Mouse (Mus musculus): ENCODE results near the gene Rbpj.

Rbpj gene

DNA sequence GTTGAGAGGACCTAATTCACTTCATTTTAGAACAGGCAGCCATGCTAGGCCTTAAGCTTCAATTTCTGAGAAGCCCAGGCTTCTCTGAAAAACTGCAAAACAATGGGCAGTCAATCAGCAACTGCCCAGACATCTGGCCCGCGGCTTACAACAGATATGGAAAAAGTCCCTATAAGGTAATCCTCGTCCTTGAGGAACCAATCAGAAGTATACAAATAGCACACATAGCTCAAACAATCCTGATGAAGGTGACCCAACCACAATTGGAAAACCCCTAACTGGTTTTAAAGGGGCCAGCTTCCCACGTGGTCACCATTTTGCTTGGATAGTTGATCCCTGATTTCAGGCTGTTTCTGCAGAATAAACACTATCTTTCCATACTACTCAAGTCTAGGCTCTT, 89.0 kb downstream of the Rbpj start:
- DNase-seq, result no peak

DNA sequence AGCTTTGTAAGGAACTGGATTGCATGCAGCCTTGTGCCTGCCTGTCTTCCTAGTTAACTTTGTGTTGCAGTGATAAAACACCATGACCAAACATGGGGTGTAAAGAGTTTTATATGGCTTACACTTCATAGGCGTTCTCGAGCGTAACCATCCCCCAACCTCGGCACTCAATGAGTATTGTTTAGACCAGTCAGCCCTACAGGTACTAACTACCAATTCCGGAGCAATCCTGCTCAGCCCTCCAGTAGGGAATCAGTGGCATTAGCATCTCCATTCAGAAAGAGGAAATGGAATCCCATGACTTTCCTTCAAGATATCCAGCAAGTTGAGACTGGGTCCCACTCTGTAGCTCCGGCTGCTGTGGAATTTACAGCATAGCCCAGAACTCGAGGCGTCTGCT, 89.5 kb downstream of the Rbpj start:
- no peak for DNase-seq

DNA sequence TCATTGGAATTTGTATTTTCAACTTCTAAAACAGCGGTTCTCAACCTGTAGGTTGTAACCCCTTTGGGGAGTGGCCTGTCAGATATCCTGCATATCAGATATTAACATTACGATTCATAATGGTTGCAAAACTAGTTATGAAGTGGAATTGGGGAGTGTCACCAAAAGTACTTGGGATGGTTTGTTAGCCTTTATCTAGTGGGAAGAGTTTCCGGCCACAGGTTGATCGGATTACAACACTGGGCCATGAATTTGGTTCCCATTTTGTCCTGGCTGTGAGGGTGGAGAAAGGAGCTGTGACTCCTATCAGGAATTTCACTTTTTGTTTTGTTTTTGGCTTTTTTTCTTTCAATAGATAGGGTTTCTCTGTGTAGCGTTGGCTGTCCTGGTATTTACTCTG, 90.0 kb downstream of the Rbpj start:
- no peak for DNase-seq

- DNase-seq, result no peak
Observed at GRCm38 (mm10) chr5:53557544-53558260, 91.8 kb downstream of the Rbpj start.

GRCm38 (mm10) chr5:53561160-53561559, 95.2 kb downstream of the Rbpj start:
- DNase-seq, result no peak

- DNase-seq, result no peak
Observed at GRCm38 (mm10) chr5:53564309-53564708, 98.4 kb downstream of the Rbpj start.

DNA sequence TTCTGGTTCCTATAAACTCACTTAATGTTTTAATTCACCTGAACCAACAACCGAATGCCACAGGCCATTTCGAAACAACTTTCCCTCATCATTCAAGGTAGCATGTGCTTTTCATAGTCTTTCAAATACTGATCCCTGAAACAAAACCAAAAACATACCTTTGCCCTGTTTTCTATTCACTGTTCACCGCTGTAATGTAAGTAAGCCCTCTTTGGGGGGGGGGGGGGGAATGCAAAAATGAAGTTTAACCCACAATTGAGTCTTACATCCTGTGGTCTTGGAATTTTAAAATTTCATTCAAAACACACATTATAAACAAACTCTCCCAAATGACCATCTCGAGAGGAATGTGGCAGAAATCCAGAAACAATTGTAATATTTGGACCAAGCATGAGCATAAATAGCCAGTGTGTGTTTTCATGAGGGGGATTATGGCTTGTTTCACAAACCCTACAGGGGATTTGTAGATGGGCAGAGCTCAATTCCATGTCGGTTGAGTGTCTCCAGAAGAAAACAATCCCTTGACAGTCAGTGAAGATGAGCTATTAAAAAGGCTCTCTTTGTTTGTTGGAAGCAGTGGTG, 99.4 kb downstream of the Rbpj start:
- DNase-seq, result no peak

GRCm38 (mm10) chr5:53566485-53567083, 100.6 kb downstream of the Rbpj start:
- DNase-seq, result no peak

DNA sequence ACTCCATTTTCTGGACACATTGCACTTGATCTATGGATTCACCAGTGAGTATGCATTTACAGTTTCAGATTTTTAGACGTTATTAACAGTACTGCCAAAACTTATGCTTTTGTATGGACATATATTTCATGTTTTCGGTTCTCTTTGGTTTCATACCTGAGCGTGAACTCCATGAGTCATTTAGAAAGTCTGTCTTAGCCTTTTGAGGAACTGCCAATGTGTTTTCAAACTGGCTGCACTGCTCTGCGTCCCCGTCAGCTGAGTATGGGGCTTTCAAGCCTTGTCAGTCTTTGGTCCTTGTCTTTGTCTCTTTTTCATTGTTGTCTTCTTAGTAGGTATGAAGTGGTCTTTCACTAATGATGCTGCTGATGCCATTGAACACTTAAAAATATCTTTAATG, 106.5 kb downstream of the Rbpj start:
- DNase-seq, result no peak

- no peak for DNase-seq
Observed at GRCm38 (mm10) chr5:53574883-53575442, 109.0 kb downstream of the Rbpj start.

GRCm38 (mm10) chr5:53577272-53577889, 111.4 kb downstream of the Rbpj start:
- DNase-seq, result no peak

GRCm38 (mm10) chr5:53584069-53584767, 118.3 kb downstream of the Rbpj start:
- no peak for DNase-seq

GRCm38 (mm10) chr5:53588421-53589171, 122.6 kb downstream of the Rbpj start:
- no peak for DNase-seq

GRCm38 (mm10) chr5:53589172-53589960, 123.4 kb downstream of the Rbpj start:
- peak; percentile 96 for DNase-seq

DNA sequence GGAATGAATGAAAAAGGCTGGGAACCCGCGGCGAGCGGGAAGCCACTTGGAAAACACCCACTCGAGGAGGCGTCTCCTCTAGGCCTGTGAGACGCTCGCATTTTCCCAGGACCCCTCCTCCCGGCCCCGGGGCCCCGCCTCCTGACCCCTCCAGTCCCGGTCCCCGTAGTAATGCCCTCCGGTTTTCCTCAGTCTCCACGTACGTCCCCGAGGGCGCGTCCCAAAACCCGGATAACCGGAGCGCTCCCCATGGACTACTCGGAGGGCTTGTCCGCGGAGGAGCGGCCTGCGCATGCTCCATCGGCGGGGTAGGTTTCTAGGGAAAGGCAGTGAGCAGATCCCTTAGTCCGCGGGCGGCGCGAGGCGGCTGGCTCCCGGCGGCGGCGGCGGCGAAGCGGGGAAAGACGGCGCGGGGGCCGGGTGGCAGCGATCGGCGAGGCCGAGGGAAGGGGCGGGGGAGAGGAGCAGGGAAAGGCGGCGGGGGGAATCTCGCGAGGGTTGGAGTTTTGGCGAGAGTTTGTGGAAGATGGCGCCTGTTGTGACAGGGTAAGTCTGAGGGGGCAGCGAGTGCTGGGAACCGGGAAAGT, 124.3 kb downstream of the Rbpj start:
- peak; percentile 98 for DNase-seq

DNA sequence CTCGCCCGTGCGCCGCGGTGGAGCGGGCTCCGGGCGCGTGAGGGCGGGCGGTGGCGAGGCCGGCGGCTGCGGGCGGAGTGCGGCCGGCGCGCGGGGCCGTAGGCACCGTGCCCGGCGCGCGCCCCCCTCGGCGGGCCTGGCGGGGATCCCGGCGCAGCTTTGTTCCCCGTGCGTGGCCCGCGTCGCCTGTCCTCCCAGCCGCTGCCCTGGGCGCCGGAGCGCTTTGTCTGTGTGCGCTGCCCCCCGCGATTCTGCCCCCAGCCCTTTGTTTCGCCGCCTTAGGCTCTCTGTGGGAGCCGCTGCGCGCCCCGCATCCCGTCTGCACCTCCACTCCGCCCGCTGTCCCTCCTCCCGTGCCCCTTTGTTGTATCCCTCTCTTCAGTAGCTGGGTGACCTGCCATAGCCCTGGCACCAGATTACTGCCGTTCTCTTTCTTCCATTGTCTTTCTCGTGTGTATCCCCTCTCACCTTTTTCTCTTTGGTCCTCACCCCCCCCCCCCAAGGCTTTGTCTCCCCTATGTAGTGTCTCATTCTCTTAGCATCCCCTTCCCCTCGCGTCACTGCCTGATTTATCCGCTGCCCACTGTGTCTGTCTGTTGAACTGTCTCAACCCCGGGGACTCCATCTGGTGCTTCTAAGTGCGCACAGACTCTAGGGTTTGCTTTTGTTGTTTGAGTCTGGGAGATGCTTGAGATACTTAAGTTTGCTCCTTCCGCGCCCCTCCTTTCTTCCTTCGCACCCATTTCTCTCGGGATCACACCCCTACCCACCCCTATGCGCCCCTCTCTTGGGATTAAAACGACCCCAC, 125.1 kb downstream of the Rbpj start:
- peak; percentile 27 for DNase-seq

DNA sequence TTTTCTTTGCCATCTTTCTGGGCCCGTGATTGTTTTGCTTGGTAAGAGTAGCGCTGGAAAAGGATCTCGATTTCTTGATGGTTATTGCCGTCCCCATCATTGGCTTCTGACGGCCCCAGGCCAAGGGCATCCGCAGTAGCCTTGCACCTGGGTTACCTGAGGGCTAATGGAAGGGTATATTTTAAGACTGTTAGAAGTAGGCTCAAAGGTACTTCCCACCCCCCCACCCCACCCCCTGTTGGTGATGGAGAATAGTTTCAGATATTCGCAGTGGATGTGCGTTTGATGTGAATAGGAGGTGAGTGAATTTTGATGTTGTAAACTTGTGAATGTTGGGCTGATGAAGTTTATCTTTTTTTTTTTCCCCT, 125.7 kb downstream of the Rbpj start:
- no peak for DNase-seq

- DNase-seq, result no peak
Observed at GRCm38 (mm10) chr5:53593080-53593688, 127.2 kb downstream of the Rbpj start.

DNA sequence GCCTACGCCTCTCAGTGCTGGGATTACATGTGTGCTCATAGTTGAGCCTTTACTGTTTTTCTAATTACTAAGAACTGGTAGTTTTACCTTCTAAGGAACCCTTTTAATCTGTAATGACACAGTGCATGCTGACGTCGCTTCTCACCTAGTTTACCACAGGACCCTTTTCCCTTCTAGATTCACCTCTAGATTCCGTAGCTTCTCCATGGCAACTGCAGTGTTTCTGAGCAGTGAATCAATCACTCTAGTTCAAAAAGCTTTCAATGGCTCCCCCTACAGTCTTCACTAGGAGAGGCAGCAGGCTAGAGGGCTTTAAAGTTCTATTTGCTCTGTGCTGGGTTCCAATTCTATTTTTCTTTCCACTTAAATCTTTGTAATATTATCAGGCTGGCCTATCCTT, 128.3 kb downstream of the Rbpj start:
- DNase-seq, result peak; percentile 29

- no peak for DNase-seq
Observed at GRCm38 (mm10) chr5:53598510-53598909, 132.6 kb downstream of the Rbpj start.
